Mouse (Mus musculus): ENCODE measurements around the gene Ankrd33b.

Gene Ankrd33b

GRCm38 (mm10) chr15:31337983-31338382, 29.5 kb downstream of the Ankrd33b start:
- no peak for DNase-seq

DNA sequence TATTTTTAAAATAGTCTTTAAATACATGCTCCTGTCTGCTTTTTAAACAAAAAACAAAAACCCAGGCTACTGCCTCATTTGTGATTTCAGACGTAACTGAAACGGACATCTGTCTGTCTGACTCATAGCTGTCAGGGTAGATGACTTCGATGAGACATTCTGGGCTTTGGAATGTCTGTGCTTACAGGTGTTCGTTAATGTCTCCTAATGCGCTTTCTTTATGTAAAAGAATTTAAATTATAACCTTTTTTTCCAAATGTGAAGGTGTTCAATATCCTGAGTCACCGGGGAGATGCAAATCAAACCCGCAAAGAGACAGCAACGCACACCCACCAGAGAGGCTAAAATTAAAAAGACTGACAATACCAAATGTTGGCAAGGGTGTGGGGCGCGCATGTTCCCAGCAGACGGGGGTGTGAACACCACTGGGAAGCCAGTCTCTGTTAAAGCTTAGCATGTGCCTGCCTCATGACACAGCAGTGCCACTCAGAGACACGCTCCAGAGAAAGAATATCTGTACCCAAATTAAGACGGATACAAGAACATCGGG, 30.3 kb downstream of the Ankrd33b start:
- no peak for DNase-seq

DNA sequence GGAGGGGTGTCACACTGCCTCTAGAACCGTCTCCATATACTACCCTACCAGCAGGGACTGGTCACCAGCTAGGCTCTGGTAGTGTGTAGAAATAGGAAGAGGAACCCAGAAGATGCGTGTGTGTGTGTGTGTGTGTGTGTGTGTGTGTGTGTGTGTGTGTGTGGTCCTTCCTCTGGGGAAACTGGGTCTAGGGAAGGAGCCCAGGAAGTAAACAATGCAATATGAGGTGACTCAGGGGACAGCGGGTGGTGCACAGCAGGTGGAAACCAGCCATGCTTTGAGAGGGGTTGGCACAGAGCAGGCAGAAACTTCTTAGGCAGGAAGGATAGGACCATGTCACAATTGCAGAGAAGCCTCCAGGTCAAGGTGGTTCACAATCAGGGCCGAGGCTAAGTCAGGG, 30.8 kb downstream of the Ankrd33b start:
- DNase-seq = no peak

DNA sequence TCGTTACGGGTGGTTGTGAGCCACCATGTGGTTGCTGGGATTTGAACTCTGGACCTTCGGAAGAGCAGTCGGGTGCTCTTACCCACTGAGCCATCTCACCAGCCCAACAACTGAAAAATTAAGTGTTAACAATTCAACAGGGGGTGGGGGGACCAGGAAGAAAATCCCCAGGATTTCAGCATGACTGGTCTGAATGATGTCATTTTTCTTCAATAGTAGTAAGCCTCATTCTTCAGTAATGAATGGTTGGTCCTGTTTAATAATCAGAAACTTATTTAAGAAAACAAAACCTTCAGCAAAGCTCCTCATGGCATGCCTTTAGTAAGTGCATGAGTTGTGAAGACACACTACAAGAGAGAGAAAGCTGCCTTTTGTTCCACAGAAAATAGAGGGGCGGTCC, 32.7 kb downstream of the Ankrd33b start:
- no peak for DNase-seq

DNA sequence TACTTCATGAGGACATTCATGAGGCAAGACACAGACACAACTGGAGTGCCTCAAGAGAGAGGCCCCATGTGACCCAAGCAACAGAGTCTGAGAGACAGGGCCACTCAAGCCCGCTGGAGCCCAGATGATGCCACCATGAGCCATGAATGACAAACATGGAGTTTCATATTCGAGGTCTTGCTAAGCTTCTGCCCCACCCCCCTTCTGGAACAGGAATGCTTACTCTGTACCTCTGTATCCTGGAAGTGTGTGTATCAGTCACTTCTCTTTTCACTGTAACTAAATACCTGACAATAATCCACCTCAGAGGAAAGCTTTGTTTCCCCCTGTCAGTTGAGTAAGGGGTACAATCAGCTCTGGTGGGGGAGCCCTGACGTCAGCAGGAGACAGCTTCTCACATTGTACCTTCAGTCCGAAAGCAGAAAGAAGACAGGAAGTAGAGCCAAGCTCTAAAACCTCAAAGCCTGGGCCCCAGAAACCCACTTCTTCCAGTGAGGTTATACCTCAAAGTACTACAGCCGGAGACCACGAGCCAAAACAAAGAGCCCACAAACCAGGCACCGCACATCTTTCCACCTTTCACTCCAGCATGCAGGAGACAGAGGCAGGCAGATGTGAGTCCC, 34.9 kb downstream of the Ankrd33b start:
- DNase-seq = no peak

DNA sequence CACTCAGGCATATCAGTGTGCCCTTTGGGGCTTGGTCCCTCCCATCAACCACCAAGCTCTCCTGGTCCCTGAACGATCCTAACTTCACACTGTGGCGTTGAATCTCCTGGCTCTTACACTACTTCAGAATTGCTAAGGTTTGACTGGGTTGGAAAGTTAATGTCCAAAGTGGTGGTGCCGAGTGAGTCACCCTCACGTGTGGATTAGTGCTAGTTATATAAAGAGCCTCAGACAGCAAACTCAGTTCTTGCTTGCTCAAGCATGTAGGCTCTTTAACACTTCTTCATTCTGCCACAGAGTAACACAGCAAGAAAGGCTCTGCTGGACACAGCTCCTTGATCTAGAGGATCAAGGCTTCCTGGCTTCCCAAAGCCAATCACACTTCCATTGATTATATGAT, 35.8 kb downstream of the Ankrd33b start:
- no peak for DNase-seq

GRCm38 (mm10) chr15:31328082-31328614, 39.4 kb downstream of the Ankrd33b start:
- no peak for DNase-seq

DNA sequence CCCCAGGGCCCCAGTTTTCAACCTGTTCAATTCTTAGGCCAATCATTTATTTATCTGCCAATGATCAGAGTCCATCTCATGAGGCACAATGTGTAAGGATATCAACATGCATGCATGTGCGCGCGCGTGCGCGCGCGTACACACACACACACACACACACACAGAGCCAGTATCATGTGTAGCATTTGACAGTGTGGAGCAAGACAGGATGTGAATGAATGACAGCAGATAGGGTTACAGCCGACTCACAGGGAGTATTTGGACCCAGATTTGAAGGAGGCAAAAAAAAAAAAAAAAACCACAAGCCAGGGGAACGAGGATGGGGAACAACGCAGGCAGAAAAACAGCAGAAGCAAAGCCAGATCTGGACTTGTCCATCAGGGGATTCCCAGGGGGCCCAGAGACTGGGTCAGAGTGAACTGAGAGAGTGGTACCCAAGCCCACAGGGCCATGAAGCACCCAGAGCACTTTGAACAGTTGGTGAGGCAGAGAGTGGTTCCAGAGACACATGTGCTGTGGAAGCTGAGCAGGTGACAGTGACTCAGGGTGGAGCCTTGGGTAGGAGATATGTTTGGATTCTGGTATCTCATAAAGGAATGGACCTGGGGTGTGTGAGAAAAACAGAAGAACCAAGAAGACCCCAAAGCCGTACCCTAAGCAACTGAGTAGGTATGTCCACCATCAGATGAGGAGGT, 41.7 kb downstream of the Ankrd33b start:
- no peak for DNase-seq

GRCm38 (mm10) chr15:31324551-31324950, 43.0 kb downstream of the Ankrd33b start:
- no peak for DNase-seq

GRCm38 (mm10) chr15:31323684-31324083, 43.8 kb downstream of the Ankrd33b start:
- no peak for DNase-seq

GRCm38 (mm10) chr15:31320598-31321377, 46.7 kb downstream of the Ankrd33b start:
- no peak for DNase-seq

DNA sequence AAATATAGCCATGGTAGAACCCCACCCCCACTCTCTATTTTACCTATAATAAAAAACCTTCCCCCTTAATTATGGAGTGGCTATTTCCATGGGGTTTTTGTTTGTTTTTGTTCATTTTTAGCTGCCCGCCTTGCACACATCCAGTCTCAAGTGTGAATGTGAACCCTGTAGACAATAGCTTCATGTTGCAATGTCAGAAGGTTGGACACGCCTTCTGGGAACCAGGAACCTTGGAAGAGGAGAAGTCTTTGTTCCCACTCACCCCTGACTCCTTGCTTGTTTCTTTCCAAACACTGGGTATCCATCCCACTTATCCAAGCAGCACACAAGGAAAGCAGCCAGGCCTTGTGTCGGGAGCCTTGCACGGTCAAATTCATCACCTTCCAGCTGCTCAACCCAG, 48.5 kb downstream of the Ankrd33b start:
- DNase-seq = no peak

DNA sequence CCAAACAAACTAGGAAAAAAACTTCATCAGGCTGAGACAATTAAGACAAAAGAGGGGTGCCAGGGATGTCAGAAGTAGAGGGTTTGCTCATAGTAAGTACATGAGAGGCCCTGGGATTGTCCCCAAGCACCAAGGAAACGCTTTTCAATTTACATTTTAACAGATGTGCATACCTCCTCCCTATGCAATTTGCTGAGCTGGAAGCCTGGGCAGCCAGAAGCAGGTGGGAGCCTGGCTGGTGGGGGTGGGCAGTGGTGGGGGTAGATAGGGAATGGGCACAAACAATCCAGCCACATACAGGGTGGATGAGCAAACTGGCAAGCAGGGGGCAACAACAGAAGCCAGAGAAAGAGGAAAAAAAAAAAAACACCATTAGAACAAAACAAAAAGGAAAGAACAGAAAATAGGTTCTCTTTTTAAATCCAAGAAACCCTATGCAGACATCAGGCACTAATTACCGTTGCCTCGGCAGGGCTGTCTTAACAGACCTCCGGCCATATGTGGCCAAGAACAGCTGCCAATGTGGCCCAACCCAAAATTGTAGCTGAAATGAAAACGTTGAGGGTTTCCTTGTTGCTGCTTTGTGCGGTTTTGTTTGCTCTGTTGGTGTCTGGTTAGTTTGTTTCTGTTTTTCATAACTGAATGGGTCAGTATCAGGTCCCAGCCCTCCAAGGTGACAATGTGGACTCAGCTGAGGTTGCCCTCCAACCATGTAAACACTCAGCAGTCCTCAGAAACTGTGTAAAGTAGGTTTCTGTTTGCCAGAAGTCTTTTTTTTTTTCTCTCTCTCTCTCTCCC, 49.2 kb downstream of the Ankrd33b start:
- no peak for DNase-seq

- DNase-seq = no peak
Observed at GRCm38 (mm10) chr15:31317056-31317805, 50.3 kb downstream of the Ankrd33b start.

DNA sequence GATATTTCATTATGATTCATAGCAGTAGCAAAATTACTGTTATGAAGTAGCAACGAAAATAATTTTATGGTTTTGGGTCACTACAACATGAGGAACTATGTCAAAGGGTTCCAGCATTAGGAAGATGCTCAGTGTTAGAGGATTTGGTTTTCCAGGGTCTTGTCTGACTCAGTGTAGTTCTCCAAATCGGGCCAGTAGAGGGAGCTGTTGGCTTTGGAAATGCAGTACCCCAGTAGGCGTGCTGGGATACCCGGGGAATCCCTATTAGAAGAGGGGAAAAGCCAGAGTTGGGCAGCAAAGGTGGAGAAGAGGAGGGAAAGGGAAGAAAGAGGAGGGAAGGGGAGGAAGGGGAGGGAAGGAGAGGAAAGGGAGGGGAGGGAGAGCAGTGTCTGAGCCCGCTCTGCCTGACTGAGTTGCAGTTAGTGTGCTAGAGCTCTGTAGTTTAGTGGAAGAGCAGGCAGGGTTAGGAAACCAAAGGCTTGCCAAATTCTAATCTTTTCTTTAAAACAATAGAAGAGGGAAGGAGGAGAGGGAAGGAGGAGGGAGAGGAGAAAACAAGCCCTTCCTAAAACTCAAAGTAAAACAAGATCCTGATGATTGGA, 51.8 kb downstream of the Ankrd33b start:
- DNase-seq = peak; percentile 56

DNA sequence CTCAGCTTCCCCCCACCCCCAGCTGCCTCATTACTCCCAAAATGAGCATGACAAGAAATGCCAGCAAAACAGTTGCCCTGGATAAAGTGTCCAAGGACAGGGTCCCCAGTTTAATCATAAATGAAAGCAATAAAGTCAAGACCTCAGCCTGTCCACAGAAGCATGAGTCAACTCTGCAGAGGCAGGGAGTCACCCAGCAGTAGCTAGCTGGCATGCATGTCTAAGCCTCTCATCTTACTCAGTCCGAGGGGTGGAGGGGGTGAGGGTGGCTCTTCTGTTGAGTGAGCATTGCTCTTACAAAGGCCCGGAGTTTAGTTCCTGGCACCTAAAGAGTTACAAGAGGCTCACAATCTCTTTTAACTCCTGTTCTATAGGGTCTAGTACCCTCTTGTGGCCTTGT, 55.5 kb downstream of the Ankrd33b start:
- no peak for DNase-seq

DNA sequence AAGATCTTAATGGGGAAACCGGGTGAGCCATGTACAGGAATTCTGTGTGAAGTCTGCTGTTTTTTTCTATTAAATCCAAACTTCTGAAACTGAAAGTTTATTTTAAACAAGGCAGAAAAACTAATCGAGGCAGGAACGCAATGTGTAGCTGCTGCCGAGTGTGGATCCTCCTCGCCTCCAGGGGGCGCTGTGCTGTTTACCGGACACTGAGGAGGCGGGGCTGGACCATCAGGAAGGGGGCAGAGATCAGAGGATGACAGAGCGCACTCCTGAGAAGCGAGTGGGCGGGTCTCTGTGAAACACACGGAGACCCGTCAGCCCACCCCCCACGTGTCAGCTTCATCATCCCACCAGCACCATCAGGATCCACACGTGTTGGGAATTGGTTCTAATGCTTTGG, 58.0 kb downstream of the Ankrd33b start:
- DNase-seq = no peak

GRCm38 (mm10) chr15:31306726-31307125, 60.8 kb downstream of the Ankrd33b start:
- no peak for DNase-seq

- DNase-seq = no peak
Observed at GRCm38 (mm10) chr15:31305181-31305580, 62.3 kb downstream of the Ankrd33b start.

DNA sequence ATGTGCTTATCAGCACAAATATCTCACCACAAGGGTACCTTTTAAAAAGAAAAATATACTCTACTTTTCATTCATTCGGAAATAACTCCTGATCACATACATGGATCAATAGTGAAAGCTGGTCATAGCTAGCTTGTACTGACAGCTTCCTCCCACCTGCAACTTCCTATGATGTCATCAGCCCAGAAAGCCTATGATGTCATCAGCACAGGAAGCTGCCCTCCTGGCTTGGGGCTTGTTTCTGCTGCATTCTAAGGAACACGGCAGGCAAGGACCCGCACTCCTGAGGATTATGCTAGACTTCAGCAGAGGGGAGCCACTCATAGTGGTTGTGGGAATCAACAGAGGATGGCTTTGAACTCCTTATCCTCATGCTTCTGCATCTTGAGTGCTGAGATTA, 63.2 kb downstream of the Ankrd33b start:
- DNase-seq = no peak

DNA sequence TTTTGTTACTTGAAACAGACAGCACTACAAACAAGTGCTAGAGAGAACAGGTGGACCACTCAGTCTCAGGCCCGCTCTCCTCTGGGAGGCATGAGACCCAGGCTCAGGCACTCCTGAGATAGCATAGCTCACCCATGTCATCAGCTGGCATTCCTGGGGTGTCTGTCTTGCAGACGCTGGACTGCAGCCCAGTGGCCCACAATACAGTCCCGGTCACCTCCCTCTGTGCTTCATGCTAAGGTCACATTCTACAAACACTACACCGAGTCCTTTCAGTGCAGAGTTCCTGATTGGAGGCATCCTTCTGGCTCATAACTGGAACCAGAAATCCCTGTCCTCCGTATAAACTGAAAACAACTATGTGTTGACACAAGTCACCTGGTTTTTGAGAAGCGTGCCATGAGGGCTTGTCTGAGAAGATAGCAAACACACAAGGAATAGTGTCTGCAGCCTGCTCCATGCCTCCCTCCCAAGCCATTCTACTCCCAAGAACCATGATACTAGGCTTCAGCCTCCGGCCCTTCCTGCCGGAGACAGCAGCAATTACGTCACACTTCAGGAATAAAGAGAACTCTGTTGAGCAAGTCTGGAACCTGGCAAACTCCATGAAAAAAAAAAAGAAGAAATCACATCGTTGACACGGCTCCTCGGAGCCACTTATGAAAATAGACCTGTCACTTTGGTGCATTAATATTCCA, 65.1 kb downstream of the Ankrd33b start:
- DNase-seq = no peak
